Mouse (Mus musculus): ENCODE data around the gene S100a2. TPM values are rescaled to one million over a fixed set of nuclear protein-coding genes. Genes with fewer than 3 reads are reported as not detected.

Gene S100a2
- total and polyA plus RNA-seq, 2 experiments, result not detected

GRCm38 (mm10) chr3:90560008-90560628, 29.9 kb upstream of the S100a2 start, which contains the start of gene S100a3:
Gene S100a3 (plus strand): TSS chr3:90560578.
- no peak within 1 kb of the TSS for H3K4me3 ChIP-seq (ENCODE audit: insufficient read depth, low read depth, low read length)
- H3K36me3 ChIP-seq (ENCODE audit: control insufficient read depth, insufficient read depth, low read length), result no peaks in the 10 kb centered on the region
- H3K4me1 ChIP-seq (ENCODE audit: control insufficient read depth, insufficient read depth, low read length), result no peaks in the 10 kb centered on the region
- 87% methylated on average over 6 of the region's 6 CpGs for WGBS
- H3K9ac ChIP-seq (ENCODE audit: low read depth, low read length), result no peak within 1 kb of the TSS
- H3K27me3 ChIP-seq (ENCODE audit: control insufficient read depth, insufficient read depth, low read length), result no peaks in the 10 kb centered on the region
- H3K27ac ChIP-seq (replicated peaks; ENCODE audit: insufficient read depth, low read depth, low read length), result no peak within 1 kb of the TSS
- no peak for DNase-seq (ENCODE audit: extremely low read depth, low read depth, low spot score)
- H3K79me2 ChIP-seq (ENCODE audit: control insufficient read depth, insufficient read depth, low read length), result no peaks in the 10 kb centered on the region
- TF ChIP-seq CTCF (IDR thresholded peaks at IDR 0.05; ENCODE audit: low read depth, low read length) (no peak), POLR2A (IDR thresholded peaks at IDR 0.05; ENCODE audit: extremely low read depth, insufficient read depth, low read length) (no peak)

GRCm38 (mm10) chr3:90574691-90575090, 15.4 kb upstream of the S100a2 start:
- H3K4me3 ChIP-seq (ENCODE audit: insufficient read depth, low read depth, low read length), result no peak overlapping the region
- no peaks in the 10 kb centered on the region; the same call in 1 of the 2 replicates for H3K27me3 ChIP-seq (ENCODE audit: control insufficient read depth, insufficient read depth, low read length)
- no peaks in the 10 kb centered on the region for H3K79me2 ChIP-seq (ENCODE audit: control insufficient read depth, insufficient read depth, low read length)
- H3K27ac ChIP-seq (replicated peaks; ENCODE audit: insufficient read depth, low read depth, low read length), result no peak overlapping the region
- H3K36me3 ChIP-seq (ENCODE audit: control insufficient read depth, insufficient read depth, low read length), result no peaks in the 10 kb centered on the region
- no peak for DNase-seq (ENCODE audit: extremely low read depth, low read depth, low spot score)
- H3K9ac ChIP-seq (ENCODE audit: low read depth, low read length), result no peak overlapping the region
- no peak for TF ChIP-seq CTCF (IDR thresholded peaks at IDR 0.05; ENCODE audit: low read depth, low read length)
- no peak for TF ChIP-seq POLR2A (IDR thresholded peaks at IDR 0.05; ENCODE audit: extremely low read depth, insufficient read depth, low read length)
- no peaks in the 10 kb centered on the region for H3K4me1 ChIP-seq (ENCODE audit: control insufficient read depth, insufficient read depth, low read length)
- 84% methylated on average over 5 of the region's 5 CpGs for WGBS

- Histone ChIP-seq H3K36me3 (ENCODE audit: control insufficient read depth, insufficient read depth, low read length) (no peaks in the 10 kb centered on the region), H3K4me1 (ENCODE audit: control insufficient read depth, insufficient read depth, low read length) (no peaks in the 10 kb centered on the region), H3K4me3 (ENCODE audit: insufficient read depth, low read depth, low read length) (no peak overlapping the region), H3K79me2 (ENCODE audit: control insufficient read depth, insufficient read depth, low read length) (no peaks in the 10 kb centered on the region), H3K27me3 (ENCODE audit: control insufficient read depth, insufficient read depth, low read length) (no peaks in the 10 kb centered on the region; the same call in 1 of the 2 replicates), H3K27ac (replicated peaks; ENCODE audit: insufficient read depth, low read depth, low read length) (no peak overlapping the region), H3K9ac (ENCODE audit: low read depth, low read length) (no peak overlapping the region)
- no peak for DNase-seq (ENCODE audit: extremely low read depth, low read depth, low spot score)
- TF ChIP-seq CTCF (IDR thresholded peaks at IDR 0.05; ENCODE audit: low read depth, low read length) (no peak), POLR2A (IDR thresholded peaks at IDR 0.05; ENCODE audit: extremely low read depth, insufficient read depth, low read length) (no peak)
- 63% methylated on average over 3 of the region's 3 CpGs for WGBS
Measured at GRCm38 (mm10) chr3:90575320-90575719, 14.7 kb upstream of the S100a2 start.

- no peak overlapping the region for H3K27ac ChIP-seq (replicated peaks; ENCODE audit: insufficient read depth, low read depth, low read length)
- no peak overlapping the region for H3K4me3 ChIP-seq (ENCODE audit: insufficient read depth, low read depth, low read length)
- TF ChIP-seq POLR2A (IDR thresholded peaks at IDR 0.05; ENCODE audit: extremely low read depth, insufficient read depth, low read length) (no peak), CTCF (IDR thresholded peaks at IDR 0.05; ENCODE audit: low read depth, low read length) (no peak)
- no peaks in the 10 kb centered on the region; the same call in 1 of the 2 replicates for H3K27me3 ChIP-seq (ENCODE audit: control insufficient read depth, insufficient read depth, low read length)
- no peaks in the 10 kb centered on the region for H3K4me1 ChIP-seq (ENCODE audit: control insufficient read depth, insufficient read depth, low read length)
- 73% methylated on average over 10 of the region's 10 CpGs for WGBS
- H3K9ac ChIP-seq (ENCODE audit: low read depth, low read length), result no peak overlapping the region
- H3K36me3 ChIP-seq (ENCODE audit: control insufficient read depth, insufficient read depth, low read length), result no peaks in the 10 kb centered on the region
- no peaks in the 10 kb centered on the region for H3K79me2 ChIP-seq (ENCODE audit: control insufficient read depth, insufficient read depth, low read length)
- DNase-seq (ENCODE audit: extremely low read depth, low read depth, low spot score), result no peak
Measured at GRCm38 (mm10) chr3:90576351-90577001, 13.6 kb upstream of the S100a2 start.

GRCm38 (mm10) chr3:90579433-90579832, 10.6 kb upstream of the S100a2 start:
- Histone ChIP-seq H3K9ac (ENCODE audit: low read depth, low read length) (no peak overlapping the region), H3K79me2 (ENCODE audit: control insufficient read depth, insufficient read depth, low read length) (no peaks in the 10 kb centered on the region), H3K4me3 (ENCODE audit: insufficient read depth, low read depth, low read length) (no peak overlapping the region), H3K4me1 (ENCODE audit: control insufficient read depth, insufficient read depth, low read length) (no peaks in the 10 kb centered on the region), H3K36me3 (ENCODE audit: control insufficient read depth, insufficient read depth, low read length) (no peaks in the 10 kb centered on the region), H3K27ac (replicated peaks; ENCODE audit: insufficient read depth, low read depth, low read length) (no peak overlapping the region), H3K27me3 (ENCODE audit: control insufficient read depth, insufficient read depth, low read length) (no peaks in the 10 kb centered on the region)
- WGBS, result 78% methylated on average over 7 of the region's 7 CpGs
- TF ChIP-seq POLR2A (IDR thresholded peaks at IDR 0.05; ENCODE audit: extremely low read depth, insufficient read depth, low read length) (no peak), CTCF (IDR thresholded peaks at IDR 0.05; ENCODE audit: low read depth, low read length) (no peak)
- no peak for DNase-seq (ENCODE audit: extremely low read depth, low read depth, low spot score)

GRCm38 (mm10) chr3:90581141-90581540, 8.9 kb upstream of the S100a2 start:
- Histone ChIP-seq H3K4me3 (ENCODE audit: insufficient read depth, low read depth, low read length) (no peak overlapping the region), H3K9ac (ENCODE audit: low read depth, low read length) (no peak overlapping the region), H3K36me3 (ENCODE audit: control insufficient read depth, insufficient read depth, low read length) (no peaks in the 10 kb centered on the region), H3K79me2 (ENCODE audit: control insufficient read depth, insufficient read depth, low read length) (no peaks in the 10 kb centered on the region), H3K4me1 (ENCODE audit: control insufficient read depth, insufficient read depth, low read length) (no peaks in the 10 kb centered on the region), H3K27ac (replicated peaks; ENCODE audit: insufficient read depth, low read depth, low read length) (no peak overlapping the region), H3K27me3 (ENCODE audit: control insufficient read depth, insufficient read depth, low read length) (no peaks in the 10 kb centered on the region)
- no peak for TF ChIP-seq CTCF (IDR thresholded peaks at IDR 0.05; ENCODE audit: low read depth, low read length)
- TF ChIP-seq POLR2A (IDR thresholded peaks at IDR 0.05; ENCODE audit: extremely low read depth, insufficient read depth, low read length), result no peak
- no peak for DNase-seq (ENCODE audit: extremely low read depth, low read depth, low spot score)
- 96% methylated on average over 5 of the region's 5 CpGs for WGBS

Measured in liver, adult 2 months (tissue).